Mouse (Mus musculus) testis, adult 2 months (tissue): ENCODE measurements around the gene Taf10.

Experiments used
- CTCF ChIP-seq: fragments of 200-500 bp; IDR thresholded peaks from 2 replicates; pipeline ENCODE4 v1.5.1; 2012; ENCODE audit warnings: low read depth, mild to moderate bottlenecking, inconsistent platforms, low read length, moderate library complexity; ENCODE audit not compliant: control insufficient read depth, insufficient read depth, insufficient replicate concordance
- POLR2A ChIP-seq: fragments of 200-500 bp; IDR thresholded peaks from 2 replicates; pipeline ENCODE4 v1.6.1; 2012; ENCODE audit warnings: low read depth, mild to moderate bottlenecking, inconsistent platforms, low read length, moderate library complexity; ENCODE audit not compliant: control insufficient read depth

GRCm38 (mm10) chr7:105774661-105775060 lies 30.5 kb upstream of the Taf10 start:
- TF ChIP-seq POLR2A (no peak), CTCF (no peak)
